Mouse (Mus musculus): Measurements from ENCODE around the gene Wnt7b. TPM values are rescaled to one million over a fixed set of nuclear protein-coding genes. Genes with fewer than 3 reads are reported as not detected.

The Wnt7b gene
- total and polyA plus RNA-seq, 3 experiments = not detected

GRCm38 (mm10) chr15:85534646-85535045, 47.6 kb downstream of the Wnt7b start:
- no peak for TF ChIP-seq MXI1 (IDR thresholded peaks at IDR 0.05; ENCODE audit: low read depth, low read length)
- TF ChIP-seq BHLHE40 (IDR thresholded peaks at IDR 0.05; ENCODE audit: low read depth, low read length) = no peak
- TF ChIP-seq EP300 (IDR thresholded peaks at IDR 0.05; ENCODE audit: low read length) = no peak
- no peak for TF ChIP-seq MYC (IDR thresholded peaks at IDR 0.05; ENCODE audit: low read depth, low read length)
- TF ChIP-seq UBTF (IDR thresholded peaks at IDR 0.05; ENCODE audit: low read depth, low read length) = no peak
- no peak for TF ChIP-seq ZMIZ1 (IDR thresholded peaks at IDR 0.05; ENCODE audit: low read depth, low read length)
- no peak for TF ChIP-seq NELFE (IDR thresholded peaks at IDR 0.05; ENCODE audit: low read depth, low read length)
- no peak for TF ChIP-seq RCOR1 (conservative IDR thresholded peaks at IDR 0.05; ENCODE audit: low read depth, low read length)
- TF ChIP-seq TBP (conservative IDR thresholded peaks at IDR 0.05; ENCODE audit: low read depth, low read length) = no peak
- no peak for TF ChIP-seq RAD21 (IDR thresholded peaks at IDR 0.05; ENCODE audit: low read depth, low read length)
- no peak for TF ChIP-seq CHD2 (IDR thresholded peaks at IDR 0.05; ENCODE audit: low read length)
- no peak for TF ChIP-seq IRF4 (IDR thresholded peaks at IDR 0.05; ENCODE audit: low read depth, low read length)
- TF ChIP-seq MEF2A (IDR thresholded peaks at IDR 0.05; ENCODE audit: borderline replicate concordance, low read depth, low read length) = no peak
- no peak for TF ChIP-seq CTCF (conservative IDR thresholded peaks at IDR 0.05 in 1 of 2, IDR thresholded peaks at IDR 0.05 in 1 of 2; ENCODE audit: low read depth in 2 of 2, low read length in 2 of 2)
- no peak for TF ChIP-seq ZKSCAN1 (IDR thresholded peaks at IDR 0.05; ENCODE audit: borderline replicate concordance, low read depth, low read length)
- no peak for TF ChIP-seq MAFK (IDR thresholded peaks at IDR 0.05; ENCODE audit: insufficient replicate concordance, low read length)
- no peak for TF ChIP-seq TCF12 (IDR thresholded peaks at IDR 0.05; ENCODE audit: low read depth, low read length)
- TF ChIP-seq USF1 (IDR thresholded peaks at IDR 0.05; ENCODE audit: low read depth, low read length) = no peak
- TF ChIP-seq CHD1 (IDR thresholded peaks at IDR 0.05; ENCODE audit: low read depth, low read length) = no peak
- no peak for TF ChIP-seq ZNF384 (IDR thresholded peaks at IDR 0.05; ENCODE audit: low read depth, low read length)
- Histone ChIP-seq H3K4me1 (ENCODE audit: control insufficient read depth in 1 of 2, insufficient read depth in 2 of 2) (no peaks in the 10 kb centered on the region), H3K9me3 (replicated peaks; ENCODE audit: low read length) (no peaks in the 10 kb centered on the region), H3K4me2 (ENCODE audit: insufficient read depth, low read depth, poor library complexity, severe bottlenecking) (no peak overlapping the region), H3K27me3 (replicated peaks) (peaks cover 92% of the 10 kb centered on the region), H3K27ac (ENCODE audit: insufficient read depth, low read depth) (no peak overlapping the region), H3K36me3 (replicated peaks in 1 of 2; ENCODE audit: control insufficient read depth in 1 of 2, insufficient read depth in 1 of 2, low read length in 1 of 2) (no peaks in the 10 kb centered on the region), H3K4me3 (replicated peaks in 1 of 3; ENCODE audit: low read depth in 2 of 3, low read length in 2 of 3, poor library complexity in 1 of 3) (no peak overlapping the region), H3K79me2 (replicated peaks; ENCODE audit: control insufficient read depth, extremely low read depth, insufficient read depth, poor library complexity, severe bottlenecking) (no peaks in the 10 kb centered on the region), H3K9ac (ENCODE audit: insufficient read depth, low read depth) (no peak overlapping the region)
- dilution Hi-C loops (cut with MboI; ENCODE audit: extremely low pct_ligation_motif_present, extremely low pct_unique_long_range_greater_than_20kb, low sequenced_read_pairs) = no loop called here
- in situ Hi-C loops (cut with MboI; ENCODE audit: low pct_ligation_motif_present, low pct_unique_long_range_greater_than_20kb, low sequenced_read_pairs) = no loop called here
- no peak for DNase-seq (ENCODE audit: extremely low read depth)

DNA sequence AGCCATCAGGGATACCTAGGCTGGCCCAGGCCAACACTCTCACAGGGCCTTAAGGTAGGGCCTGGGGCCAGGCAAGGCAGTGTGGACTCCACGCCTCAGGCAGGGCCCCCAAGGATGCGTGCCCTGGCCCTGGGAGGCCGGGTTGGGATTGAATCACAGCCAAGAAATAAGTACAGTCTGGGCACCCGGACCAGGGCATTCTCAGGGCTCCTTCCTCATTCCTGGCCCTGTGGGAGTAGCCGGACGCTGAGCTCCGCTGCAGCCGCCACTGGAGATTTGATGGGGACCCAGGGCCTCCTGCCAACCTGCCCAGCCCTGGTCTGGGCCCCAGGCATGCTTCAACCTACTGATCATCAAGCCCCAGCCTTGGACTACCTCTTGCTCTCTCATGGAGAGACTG, 48.1 kb downstream of the Wnt7b start:
- no peak overlapping the region for H3K4me2 ChIP-seq (ENCODE audit: insufficient read depth, low read depth, poor library complexity, severe bottlenecking)

More for the DNA sequence above, 48.1 kb downstream of the Wnt7b start:
- Histone ChIP-seq H3K9ac (ENCODE audit: insufficient read depth, low read depth) (no peak overlapping the region), H3K27ac (ENCODE audit: insufficient read depth, low read depth) (no peak overlapping the region), H3K4me1 (ENCODE audit: control insufficient read depth in 1 of 2, insufficient read depth in 2 of 2) (no peaks in the 10 kb centered on the region), H3K4me3 (replicated peaks in 1 of 3; ENCODE audit: low read depth in 2 of 3, low read length in 2 of 3, poor library complexity in 1 of 3) (no peak overlapping the region), H3K79me2 (replicated peaks; ENCODE audit: control insufficient read depth, extremely low read depth, insufficient read depth, poor library complexity, severe bottlenecking) (no peaks in the 10 kb centered on the region), H3K27me3 (replicated peaks) (peaks cover 92% of the 10 kb centered on the region), H3K9me3 (replicated peaks; ENCODE audit: low read length) (no peaks in the 10 kb centered on the region), H3K36me3 (replicated peaks in 1 of 2; ENCODE audit: control insufficient read depth in 1 of 2, insufficient read depth in 1 of 2, low read length in 1 of 2) (no peaks in the 10 kb centered on the region)
- dilution Hi-C loops (cut with MboI; ENCODE audit: extremely low pct_ligation_motif_present, extremely low pct_unique_long_range_greater_than_20kb, low sequenced_read_pairs) (no loop called here), in situ Hi-C loops (cut with MboI; ENCODE audit: low pct_ligation_motif_present, low pct_unique_long_range_greater_than_20kb, low sequenced_read_pairs) (no loop called here)
- DNase-seq (ENCODE audit: extremely low read depth) = no peak
- no peak for TF ChIP-seq MYC (IDR thresholded peaks at IDR 0.05; ENCODE audit: low read depth, low read length)
- no peak for TF ChIP-seq ZKSCAN1 (IDR thresholded peaks at IDR 0.05; ENCODE audit: borderline replicate concordance, low read depth, low read length)
- no peak for TF ChIP-seq MAX (IDR thresholded peaks at IDR 0.05; ENCODE audit: low read length)
- TF ChIP-seq BHLHE40 (IDR thresholded peaks at IDR 0.05; ENCODE audit: low read depth, low read length) = no peak
